Mouse (Mus musculus) C2C12 (cell line): ENCODE measurements around the gene Hoxc9.
A peak's percentile ranks its signal among the peaks of the same experiment; 100 is the strongest.

ENCODE experiments used
- CEBPB ChIP-seq: IDR thresholded peaks from one replicate; pipeline ENCODE4 v1.6.1; 2011; ENCODE audit warnings: low read depth, mild to moderate bottlenecking, control low read depth, moderate library complexity
- CTCF ChIP-seq: IDR thresholded peaks from one replicate; pipeline ENCODE4 v1.5.1; 2011; ENCODE audit not compliant: control insufficient read depth, insufficient read depth, insufficient read length
- FOSL1 ChIP-seq: IDR thresholded peaks from one replicate; pipeline ENCODE4 v1.8.0; 2011; ENCODE audit warnings: mild to moderate bottlenecking, low read length; ENCODE audit not compliant: poor library complexity, insufficient read depth, severe bottlenecking
- USF1 ChIP-seq: IDR thresholded peaks from one replicate; pipeline ENCODE4 v1.6.1; 2011; ENCODE audit warnings: low read depth, mild to moderate bottlenecking, control low read depth, moderate library complexity

DNA sequence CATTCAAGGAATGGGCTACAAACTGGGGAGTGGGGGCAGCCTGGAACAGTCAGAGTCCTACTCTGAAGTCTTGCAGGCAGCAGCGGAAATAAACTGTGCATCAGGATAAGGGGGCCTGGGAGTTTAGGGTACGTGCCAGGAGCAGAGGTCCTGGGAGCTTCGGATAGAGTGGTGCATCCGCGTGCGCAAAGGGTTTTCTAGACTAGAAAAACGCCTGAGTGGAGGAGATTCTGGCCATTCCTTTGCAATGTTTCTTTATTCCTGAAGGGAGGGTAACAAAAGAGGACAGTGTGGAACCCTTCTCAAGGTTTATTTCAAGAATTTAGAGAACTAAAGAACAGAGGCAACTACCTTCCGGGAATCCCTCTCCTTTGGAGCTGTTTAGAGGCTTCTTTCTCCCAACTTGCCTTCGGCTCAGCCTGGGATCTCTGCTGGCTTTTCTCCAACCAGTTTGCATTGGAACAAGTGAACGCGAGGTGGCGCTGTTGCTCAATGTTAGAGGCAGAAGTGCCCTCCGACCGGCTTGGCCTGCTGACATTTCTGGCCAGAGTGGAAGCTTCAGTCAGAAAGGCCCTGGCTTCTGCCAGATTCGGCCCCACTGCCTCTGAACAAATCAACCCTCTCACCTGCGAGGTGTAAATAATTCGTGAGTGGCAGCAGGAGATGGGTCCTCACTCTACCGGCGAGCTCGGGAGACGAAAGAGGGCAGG is 11.0 kb downstream of the Hoxc9 start:
- TF ChIP-seq CEBPB = no peak
- TF ChIP-seq CTCF = peak; percentile 94
- TF ChIP-seq FOSL1 = no peak
- TF ChIP-seq USF1 = no peak
